Mouse (Mus musculus) thymus, adult 2 months (tissue): ENCODE results near the gene Zkscan17.

Experiments used
- CTCF ChIP-seq: fragments of 200-500 bp; IDR thresholded peaks from 2 replicates; pipeline ENCODE4 v1.5.1; 2012; ENCODE audit warnings: mild to moderate bottlenecking, control low read depth, low read length, moderate library complexity, borderline replicate concordance; ENCODE audit not compliant: control insufficient read depth, poor library complexity, insufficient read depth; ENCODE audit errors: extremely low read depth
- POLR2A ChIP-seq: fragments of 200-500 bp; IDR thresholded peaks from 2 replicates; pipeline ENCODE4 v1.6.1; 2012; ENCODE audit warnings: mild to moderate bottlenecking, low read length, control low read depth, moderate library complexity; ENCODE audit not compliant: control insufficient read depth, poor library complexity, insufficient read depth; ENCODE audit errors: extremely low read depth

DNA sequence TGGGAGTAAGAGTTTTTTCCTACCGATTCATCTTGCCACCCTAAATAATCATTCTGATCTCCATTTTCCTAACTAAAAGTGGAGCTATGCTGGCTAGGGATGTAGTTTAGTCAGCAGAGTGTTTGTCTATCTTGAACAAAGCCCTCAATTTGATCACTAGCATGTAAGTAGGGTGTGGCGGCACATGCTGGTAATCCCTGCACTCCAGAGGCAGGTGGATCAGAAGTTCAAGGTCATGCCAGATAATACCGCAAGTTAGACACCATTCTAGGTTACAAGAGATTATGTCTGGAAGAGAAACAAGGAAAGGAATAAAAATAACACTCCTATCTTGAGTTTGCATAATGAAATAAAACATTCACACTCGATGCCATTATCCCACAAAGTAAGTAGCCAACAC lies 35.8 kb upstream of the Zkscan17 start:
- TF ChIP-seq CTCF = no peak
- no peak for TF ChIP-seq POLR2A
